Mouse (Mus musculus) heart, adult 18-20 months (tissue): ENCODE measurements around the gene Iqcf6. TPM values are rescaled to one million over a fixed set of nuclear protein-coding genes. Genes with fewer than 3 reads are reported as not detected.

Experiments
- DNase-seq, 2 experiments: peaks; one replicate each; pipeline ENCODE4 v3.0.0; 2021 to 2022; ENCODE audit warnings: mixed read lengths in 1 of 2
- total RNA-seq, 2 experiments: library from RNA; stranded (reverse); gene quantifications; 2 replicates each; pipeline ENCODE4 v1.2.3; 2021

Iqcf6 gene
- total RNA-seq, 2 experiments from 2014 or later: not detected

DNA sequence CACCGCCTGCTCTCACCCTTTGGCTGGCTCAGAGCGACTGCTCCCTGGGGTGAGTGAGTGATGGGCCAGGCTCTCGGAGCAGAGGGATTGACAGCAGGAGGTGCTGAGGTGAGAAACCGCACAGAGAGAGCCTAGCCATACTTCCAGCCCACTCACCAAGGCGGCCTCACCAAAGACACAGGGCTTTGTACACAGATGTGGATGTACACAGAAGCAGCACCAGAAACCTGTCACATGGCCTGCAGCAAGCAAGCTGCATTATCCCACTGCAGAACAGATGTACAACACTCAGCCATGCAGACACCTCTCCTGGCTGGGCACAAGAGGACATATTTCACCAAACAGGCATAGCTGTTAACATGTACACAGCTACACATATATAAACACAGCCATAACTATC, 31.2 kb downstream of the Iqcf6 start:
- no peak for DNase-seq

DNA sequence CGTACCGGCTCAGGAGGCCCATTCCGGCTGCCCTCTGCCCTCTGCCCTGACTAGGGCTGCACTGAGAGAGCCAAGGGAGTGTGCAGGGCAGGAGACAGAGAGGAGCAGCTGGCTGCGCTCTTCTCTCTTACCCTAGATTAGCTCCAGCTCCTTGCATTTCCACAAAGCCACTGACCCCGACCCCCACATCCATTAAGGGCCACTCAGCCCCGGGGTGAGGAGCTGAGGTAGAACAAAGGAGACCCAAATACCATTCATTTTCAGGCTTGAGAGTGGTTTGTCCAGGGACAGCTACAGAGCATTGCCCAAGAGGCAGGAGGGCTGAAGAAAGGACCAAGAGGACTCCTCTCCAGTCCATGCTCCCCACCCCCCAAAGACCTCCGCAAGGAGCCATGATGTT, 33.1 kb downstream of the Iqcf6 start:
- no peak for DNase-seq

DNA sequence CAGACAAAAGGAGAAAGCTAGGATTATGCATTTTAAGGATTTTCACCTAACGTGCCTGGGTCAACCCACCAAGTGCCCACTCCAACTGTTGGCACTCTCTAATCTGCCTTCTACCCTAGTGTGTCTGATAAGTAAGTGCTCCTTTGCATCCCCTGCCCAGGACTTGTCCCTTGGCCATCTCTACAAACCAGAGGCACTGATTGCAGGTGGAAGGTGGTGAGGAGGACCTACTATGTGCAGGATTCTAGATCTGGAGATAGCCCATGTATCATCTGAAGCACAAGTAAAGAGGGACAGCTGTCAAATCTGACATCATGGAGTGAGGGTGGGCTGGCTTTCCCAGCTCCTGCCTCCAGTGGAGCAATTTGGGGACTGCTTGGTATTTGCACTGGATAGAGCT, 33.6 kb downstream of the Iqcf6 start:
- no peak for DNase-seq

DNA sequence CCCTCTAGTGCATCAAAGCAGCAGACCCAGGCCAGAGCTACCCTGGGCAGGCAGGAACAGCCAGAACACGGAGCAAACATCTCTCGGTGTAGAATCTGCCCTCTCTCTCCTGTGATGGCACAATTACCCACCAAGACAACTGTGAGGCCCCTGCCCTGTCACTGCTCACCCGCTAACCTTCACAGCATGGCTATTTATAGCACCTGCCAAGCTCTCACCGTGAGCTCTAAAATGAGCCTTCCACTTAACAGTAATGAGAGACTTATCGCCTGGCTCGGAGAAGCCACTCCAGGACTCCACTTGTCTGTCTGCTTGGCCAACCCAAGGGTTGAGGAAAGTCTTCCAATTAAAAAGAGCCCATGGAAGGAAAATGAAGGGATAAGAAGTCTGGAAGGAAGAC, 36.8 kb downstream of the Iqcf6 start:
- peak in 1 of 2 experiments; percentile 39 for DNase-seq

DNA sequence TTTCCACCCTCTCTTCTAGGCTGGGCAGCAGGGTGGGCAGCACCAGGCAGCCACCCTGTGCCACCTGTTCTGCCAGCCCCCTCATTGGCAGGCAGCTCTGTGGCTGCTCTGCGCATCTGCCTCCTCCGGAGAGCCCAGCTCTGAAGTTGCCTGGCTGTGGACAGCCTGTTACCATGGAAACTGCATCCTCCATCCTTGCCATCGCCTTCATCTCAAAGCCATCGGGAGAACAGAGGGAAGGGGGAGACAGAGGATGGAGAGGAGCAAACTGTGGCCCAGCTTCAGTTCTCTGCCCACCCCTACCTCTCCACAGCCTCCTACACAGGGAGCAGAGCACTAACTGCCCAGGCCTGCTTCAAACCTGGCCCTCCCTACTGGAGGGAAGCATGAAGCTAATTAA, 38.1 kb downstream of the Iqcf6 start:
- DNase-seq: no peak

DNA sequence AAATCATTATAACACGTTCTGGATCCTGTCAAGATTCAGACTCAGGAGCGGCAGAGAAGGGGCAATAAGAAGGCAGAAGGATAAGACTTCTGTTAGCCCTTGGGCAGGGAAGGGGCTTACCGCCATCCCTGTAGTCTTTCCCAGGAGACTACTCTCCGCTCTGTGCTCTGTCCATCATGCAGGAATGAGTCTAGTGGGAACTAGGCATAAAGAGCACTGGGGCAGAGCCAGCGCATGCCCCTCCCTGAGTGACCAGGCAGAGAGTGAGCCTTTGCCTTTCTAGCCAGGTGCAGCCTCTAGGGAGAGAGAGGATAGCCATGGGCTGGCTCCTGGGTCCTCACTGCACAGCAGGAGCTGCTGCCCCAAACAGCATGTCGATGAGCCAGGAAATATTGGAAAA, 38.5 kb downstream of the Iqcf6 start:
- no peak for DNase-seq

DNA sequence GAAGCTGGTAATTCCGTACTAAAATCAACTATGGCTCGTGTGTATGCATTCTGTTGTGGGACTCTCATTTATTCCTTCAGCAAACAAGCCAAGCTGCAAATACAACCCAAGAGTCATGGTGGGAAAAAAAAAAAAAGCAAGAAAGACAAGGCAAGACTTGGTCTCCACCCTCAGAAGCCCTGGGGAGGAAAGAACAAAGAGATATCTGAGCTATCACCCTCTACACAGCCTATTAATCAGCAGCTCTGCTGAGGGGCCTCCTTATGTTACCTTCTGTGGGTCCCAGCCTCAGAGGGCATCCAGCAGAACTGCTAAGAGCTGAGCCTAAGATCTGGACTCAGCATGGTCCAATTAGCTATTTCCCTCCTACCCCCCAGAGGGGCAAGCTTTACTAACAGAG, 47.5 kb downstream of the Iqcf6 start:
- DNase-seq: no peak

DNA sequence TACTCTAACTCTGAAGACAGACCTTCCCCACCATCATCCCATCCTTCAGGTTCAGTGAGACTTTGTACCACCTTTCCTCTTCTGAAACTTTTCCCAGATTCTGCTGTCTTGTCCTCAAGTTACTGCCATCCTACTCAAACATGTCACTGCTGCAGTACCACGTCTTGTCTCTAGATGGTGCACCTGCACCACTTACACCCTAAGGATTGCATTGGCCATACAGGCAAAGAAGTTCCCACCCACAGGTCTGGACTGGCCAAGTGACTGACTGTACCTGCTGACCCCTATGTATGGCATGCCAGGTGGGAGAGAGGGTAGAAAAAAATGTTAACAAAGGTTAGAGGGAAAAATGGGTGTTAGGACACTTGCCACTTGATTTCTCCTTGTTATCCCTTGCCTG, 49.1 kb downstream of the Iqcf6 start:
- peak; percentile 77 to 90 for DNase-seq

DNA sequence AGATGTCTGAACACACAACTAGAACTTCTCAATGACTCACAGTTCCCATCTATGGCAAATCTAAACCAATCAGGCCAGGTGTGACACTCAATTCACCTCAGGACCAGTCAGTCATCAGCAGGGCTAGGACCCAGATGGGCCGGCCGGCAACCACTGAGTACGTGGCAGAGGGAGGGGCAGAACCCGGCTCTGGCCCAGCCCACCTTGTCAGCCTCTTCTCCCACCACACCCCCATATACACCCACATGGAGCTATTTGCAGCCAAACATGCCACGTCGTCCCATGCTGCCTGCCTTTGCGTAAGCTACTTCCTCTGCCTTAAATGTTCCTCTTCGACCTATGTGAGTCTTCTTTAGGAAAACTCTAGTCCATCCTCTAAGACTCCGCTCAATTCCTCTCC, 49.6 kb downstream of the Iqcf6 start:
- DNase-seq: no peak

DNA sequence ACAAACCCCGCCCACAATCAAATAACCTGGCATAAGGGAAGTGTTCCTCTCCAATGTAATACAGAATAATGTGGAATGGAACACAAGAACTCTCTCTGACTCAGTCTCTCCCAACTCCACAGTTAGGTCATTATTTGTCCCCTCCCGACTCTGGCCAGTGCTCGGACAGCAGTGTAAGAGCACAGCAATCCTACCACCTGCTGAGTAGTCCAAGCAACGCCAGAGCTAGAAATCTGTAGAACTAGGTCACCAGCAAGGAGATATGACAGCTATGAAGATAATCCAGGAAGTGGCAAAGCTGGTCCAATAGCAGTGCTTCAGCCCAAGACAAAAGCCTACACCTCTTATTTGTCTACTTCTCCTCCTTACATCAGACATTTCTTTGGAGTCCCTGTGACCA, 50.2 kb downstream of the Iqcf6 start:
- no peak for DNase-seq

Other genes starting within 250 kb of the Iqcf6 start
- gene Rpl29, start 197.1 kb upstream of the Iqcf6 start, total RNA-seq: 100 to 1,000 TPM; 272 to 273 TPM
- gene Acy1, start 188.3 kb upstream of the Iqcf6 start, total RNA-seq: 10 to 100 TPM; 26.1 to 26.8 TPM
- gene Abhd14b, start 179.1 kb upstream of the Iqcf6 start, total RNA-seq: 1 to 10 TPM; 8.5 to 8.6 TPM
- gene Abhd14a, start 178.9 kb upstream of the Iqcf6 start, total RNA-seq: 10 to 100 TPM; 19.0 to 19.6 TPM
- 10 to 100 TPM; 61.1 to 63.2 TPM for gene Pcbp4, start 173.3 kb upstream of the Iqcf6 start, total RNA-seq
- not detected for gene Gpr62, start 160.6 kb upstream of the Iqcf6 start, total RNA-seq
- gene Rrp9, start 150.6 kb upstream of the Iqcf6 start, total RNA-seq: 10 to 100 TPM; 21.3 to 26.3 TPM
- gene Parp3, start 149.6 kb upstream of the Iqcf6 start, total RNA-seq: 10 to 100 TPM; 33.7 to 38.2 TPM
- not detected for gene Iqcf1, start 126.6 kb upstream of the Iqcf6 start, total RNA-seq
- not detected for gene Iqcf5, start 112.0 kb upstream of the Iqcf6 start, total RNA-seq
- not detected for gene Iqcf3, start 65.0 kb upstream of the Iqcf6 start, total RNA-seq
- not detected for gene Iqcf4, start 55.6 kb upstream of the Iqcf6 start, total RNA-seq
- gene Grm2, start 29.5 kb downstream of the Iqcf6 start, total RNA-seq: not detected
- gene Tex264, start 59.3 kb downstream of the Iqcf6 start, total RNA-seq: 10 to 100 TPM; 42.2 to 45.6 TPM
- gene Rad54l2, start 162.6 kb downstream of the Iqcf6 start, total RNA-seq: 1 to 10 TPM; 9.0 to 9.2 TPM
- 10 to 100 TPM; 26.5 to 35.4 TPM for gene Dcaf1, start 195.3 kb downstream of the Iqcf6 start, total RNA-seq